Mouse (Mus musculus): ENCODE measurements around the gene Zscan5b. TPM values are rescaled to one million over a fixed set of nuclear protein-coding genes. Genes with fewer than 3 reads are reported as not detected.
A peak's percentile ranks its signal among the peaks of the same experiment; 100 is the strongest.
"Not testable (repeated sequence)": the region's sequence is repeated elsewhere in the genome, so short reads cannot be mapped to it uniquely, and the experiment has no call there.

Gene Zscan5b
- total RNA-seq, 2 experiments from 2014 or later: not detected

DNA sequence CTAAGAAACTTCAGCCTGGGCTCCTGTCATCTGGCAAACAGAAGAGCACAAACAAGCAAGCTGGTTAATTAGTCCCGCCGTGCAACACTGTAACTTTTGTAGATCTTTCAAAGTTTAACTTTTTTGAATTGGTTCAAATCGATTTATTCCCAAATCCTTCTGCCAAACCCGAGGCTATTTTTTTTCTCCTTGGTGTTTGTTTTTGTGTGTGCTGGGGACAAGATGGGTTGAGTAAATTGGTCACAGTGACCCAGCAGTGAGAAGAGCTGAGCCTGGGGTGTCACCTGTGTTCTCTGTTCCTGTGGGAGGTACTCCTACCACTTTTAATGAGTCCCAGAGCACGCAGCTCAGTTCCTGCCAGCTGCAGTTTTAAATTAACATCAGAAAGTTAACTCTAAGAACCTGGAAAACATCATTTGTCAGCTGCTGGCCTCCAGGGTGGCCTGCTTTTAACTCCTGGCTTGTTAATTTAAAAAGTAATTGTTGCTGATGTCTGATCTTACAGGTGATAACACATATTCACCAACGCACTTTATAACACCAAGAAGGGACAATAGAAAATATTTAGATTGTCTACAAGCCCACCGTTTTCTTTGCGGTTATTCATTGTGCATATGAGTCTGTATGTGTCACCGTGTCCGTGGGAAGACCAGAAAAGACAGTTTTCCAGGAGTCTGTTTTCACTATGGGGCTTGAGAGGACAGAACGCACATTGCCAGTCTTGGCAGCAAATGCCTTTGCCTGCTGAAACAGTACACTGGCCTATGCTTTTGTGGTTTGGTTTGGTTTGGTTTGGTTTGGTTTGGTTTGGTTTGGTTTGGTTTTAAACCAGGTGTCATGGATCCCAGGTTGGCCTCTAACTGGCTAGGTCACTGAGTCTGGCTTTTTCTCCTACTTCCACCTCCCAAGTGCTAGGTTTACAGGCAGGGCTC lies 22.5 kb downstream of the Zscan5b start:
- no peak for DNase-seq

GRCm38 (mm10) chr7:6252410-6252809 lies 30.3 kb downstream of the Zscan5b start, which contains the start of gene Epp13:
Gene Epp13, plus strand, starts transcription at chr7:6252710.
- no peak for DNase-seq

GRCm38 (mm10) chr7:6254451-6254850 lies 32.4 kb downstream of the Zscan5b start:
- DNase-seq: no peak

GRCm38 (mm10) chr7:6257386-6257785 lies 35.3 kb downstream of the Zscan5b start:
- no peak for DNase-seq

DNA sequence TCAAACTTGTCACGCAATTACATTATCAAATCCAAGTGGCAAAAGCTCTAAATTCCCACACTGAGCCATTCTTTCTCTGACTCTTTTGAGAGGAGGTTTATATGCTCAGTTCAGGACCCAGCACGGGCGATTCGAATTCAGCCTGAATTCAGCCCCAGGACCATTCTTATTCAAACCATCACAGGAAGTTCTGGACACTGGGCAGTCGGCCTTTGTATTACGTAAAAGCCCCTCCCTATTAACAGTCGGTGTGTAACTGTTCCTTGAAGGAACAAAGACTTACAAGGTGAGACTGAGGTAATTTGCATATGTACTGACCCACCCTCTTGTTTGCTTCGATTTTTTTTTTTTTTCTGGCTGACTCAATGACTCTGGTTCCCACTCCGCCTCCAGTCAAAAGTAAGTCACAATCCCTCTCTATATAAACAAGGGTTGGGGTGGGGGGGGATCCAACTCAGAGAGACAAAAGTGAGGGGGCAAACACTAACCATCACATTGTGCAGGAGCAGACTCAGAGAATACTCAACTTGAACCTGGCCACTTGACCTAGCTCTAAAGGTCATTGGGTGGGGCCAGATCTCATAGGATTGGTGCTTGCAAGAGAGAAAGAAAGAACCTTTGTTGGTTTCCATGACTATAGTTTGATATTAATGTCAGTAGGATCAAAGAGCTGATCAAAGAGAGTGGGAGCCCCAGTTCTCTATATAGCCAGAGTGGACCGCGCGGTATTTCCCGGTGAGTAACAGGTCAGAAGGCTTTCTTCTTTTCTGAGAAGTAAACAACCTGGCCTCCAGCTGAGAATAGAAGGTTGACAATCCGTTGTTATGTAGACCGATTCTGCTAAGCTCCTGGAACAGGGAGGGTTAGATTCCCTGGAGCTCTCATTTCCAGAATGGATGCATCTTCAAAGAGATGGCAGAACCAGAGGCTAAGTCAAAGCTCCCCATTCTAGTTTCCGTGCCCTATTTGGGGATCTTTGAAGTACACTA lies 36.4 kb downstream of the Zscan5b start:
- no peak for DNase-seq

DNA sequence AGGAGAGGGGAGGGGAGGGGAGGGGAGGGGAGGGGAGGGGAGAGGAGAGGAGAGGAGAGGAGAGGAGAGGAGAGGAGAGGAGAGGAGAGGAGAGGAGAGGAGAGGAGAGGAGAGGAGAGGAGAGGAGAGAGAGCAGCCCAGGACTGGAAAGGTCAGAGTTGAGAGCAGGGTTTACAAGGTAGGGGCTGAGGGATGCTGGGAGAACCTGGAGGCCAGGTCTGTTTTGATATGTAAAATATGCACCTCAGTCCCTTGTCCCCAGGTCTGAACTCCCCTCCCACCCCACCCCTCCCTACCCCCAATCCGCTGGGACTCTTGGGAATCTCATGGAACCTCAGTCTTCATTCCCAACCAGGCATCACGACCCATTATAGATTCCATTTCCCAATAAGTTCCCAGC lies 37.9 kb downstream of the Zscan5b start:
- not testable (repeated sequence) for DNase-seq

DNA sequence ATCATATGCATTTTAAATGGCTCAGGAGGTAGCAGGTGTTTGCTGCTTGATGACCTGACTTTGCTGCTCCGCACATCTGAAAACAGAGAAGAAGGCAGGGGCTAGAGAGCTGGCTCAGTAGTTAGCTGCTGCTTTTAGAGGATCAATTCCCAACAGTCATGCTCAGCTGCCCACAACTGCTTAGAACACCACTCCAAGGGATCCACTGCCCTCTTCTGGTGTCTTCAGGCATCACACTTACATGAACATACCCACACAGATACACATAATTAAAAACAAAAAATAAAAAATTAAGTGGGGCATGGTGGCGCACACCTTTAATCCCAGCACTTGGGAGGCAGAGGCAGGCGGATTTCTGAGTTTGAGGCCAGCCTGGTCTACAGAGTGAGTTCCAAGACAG lies 40.0 kb downstream of the Zscan5b start:
- DNase-seq: no peak

- DNase-seq: no peak
These were observed 40.9 kb downstream of the Zscan5b start for GRCm38 (mm10) chr7:6262984-6263383.

GRCm38 (mm10) chr7:6265695-6266094 lies 43.6 kb downstream of the Zscan5b start:
- DNase-seq: no peak

DNA sequence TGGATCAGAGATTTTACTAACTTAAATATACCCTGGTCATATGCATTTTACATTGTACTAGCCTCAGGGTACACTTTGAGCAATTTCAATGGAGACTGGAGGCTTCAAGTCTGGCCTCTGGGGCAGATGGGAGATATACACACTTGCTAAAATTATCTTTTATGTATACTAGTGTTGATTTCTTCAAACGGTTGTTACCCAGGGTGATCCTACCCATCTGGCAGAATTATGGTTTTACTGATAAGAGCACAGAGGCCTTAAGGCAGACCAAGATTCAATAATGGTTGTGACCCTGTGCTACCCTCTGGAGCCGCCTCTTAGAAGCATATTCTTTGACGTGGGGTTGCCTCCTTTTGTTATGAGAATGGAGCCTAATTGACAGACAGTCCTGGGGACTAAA lies 55.8 kb downstream of the Zscan5b start:
- no peak for DNase-seq

DNA sequence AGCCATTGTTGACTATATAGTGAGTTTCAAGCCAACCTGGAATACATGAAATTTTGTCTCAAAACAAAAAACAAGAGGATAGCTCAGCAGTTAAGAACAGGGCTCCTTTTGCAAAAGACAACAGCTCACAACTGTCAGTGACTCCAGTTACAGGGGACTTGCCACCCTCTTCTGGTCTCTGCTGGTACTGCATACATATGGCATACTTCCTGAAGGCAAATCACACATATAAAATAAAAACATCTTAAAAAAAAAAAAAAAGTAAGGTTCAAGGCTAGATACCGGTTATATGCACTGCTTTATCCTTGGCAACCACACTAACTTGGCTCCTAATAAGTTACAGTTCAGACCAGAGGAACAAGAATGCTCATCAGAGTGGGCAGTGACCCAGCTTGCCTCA lies 60.7 kb downstream of the Zscan5b start:
- peak in 1 of 2 experiments; percentile 72 for DNase-seq

GRCm38 (mm10) chr7:6283451-6284075 lies 61.5 kb downstream of the Zscan5b start:
- peak; percentile 81 to 82 for DNase-seq

GRCm38 (mm10) chr7:6284442-6285012 lies 62.4 kb downstream of the Zscan5b start:
- no peak for DNase-seq

- no peak for DNase-seq
These were observed 63.3 kb downstream of the Zscan5b start for GRCm38 (mm10) chr7:6285366-6285765.

- DNase-seq: peak; percentile 98
These were observed 64.0 kb downstream of the Zscan5b start, which contains the start of gene Zfp667 for GRCm38 (mm10) chr7:6285842-6286705. Gene Zfp667, plus strand, starts transcription at chr7:6286579.

- peak; percentile 31 to 35 for DNase-seq
These were observed 64.9 kb downstream of the Zscan5b start for GRCm38 (mm10) chr7:6286921-6287531.
